Mouse (Mus musculus) liver, embryonic 13.5 days (tissue): ENCODE data around the gene Ankrd12. TPM values are rescaled to one million over a fixed set of nuclear protein-coding genes. Genes with fewer than 3 reads are reported as not detected.
"Not testable (repeated sequence)": the region's sequence is repeated elsewhere in the genome, so short reads cannot be mapped to it uniquely, and the experiment has no call there.

Experiments
- ATAC-seq: fragments of 200-750 bp; cut with Nextera tagmentation; 2 replicates; pipeline ENCODE4 v1.8.0; 2017; ENCODE audit warnings: low read depth, mild to moderate bottlenecking, moderate number of reproducible peaks, moderate library complexity
- DNase-seq: peaks from one replicate; pipeline ENCODE4 v3.0.0; 2022
- H3K27ac ChIP-seq: fragments of 300-500 bp; sonication (generic); 2 replicates; pipeline ENCODE4 v1.5.1; 2015; ENCODE audit warnings: moderate library complexity, mild to moderate bottlenecking, inconsistent platforms
- H3K27me3 ChIP-seq: fragments of 300-500 bp; sonication (generic); 2 replicates; pipeline ENCODE4 v1.6.1; 2015; ENCODE audit warnings: mild to moderate bottlenecking, inconsistent platforms
- H3K36me3 ChIP-seq: fragments of 300-500 bp; sonication (generic); 2 replicates; pipeline ENCODE4 v1.6.1; 2015; ENCODE audit warnings: mild to moderate bottlenecking, inconsistent platforms
- H3K4me1 ChIP-seq: fragments of 300-500 bp; sonication (generic); replicated peaks from 2 replicates; pipeline ENCODE4 v1.6.1; 2015; ENCODE audit warnings: inconsistent platforms
- H3K4me2 ChIP-seq: fragments of 300-500 bp; sonication (generic); 2 replicates; pipeline ENCODE4 v1.6.1; 2015; ENCODE audit warnings: inconsistent platforms, mild to moderate bottlenecking, moderate library complexity
- H3K4me3 ChIP-seq: fragments of 300-500 bp; sonication (generic); replicated peaks from 2 replicates; pipeline ENCODE4 v1.5.1; 2015; ENCODE audit warnings: mild to moderate bottlenecking, inconsistent platforms
- H3K9ac ChIP-seq: fragments of 300-500 bp; sonication (generic); 2 replicates; pipeline ENCODE4 v1.6.1; 2015; ENCODE audit warnings: mild to moderate bottlenecking, inconsistent platforms
- H3K9me3 ChIP-seq: fragments of 300-500 bp; sonication (generic); replicated peaks from 2 replicates; pipeline ENCODE4 v1.6.1; 2016; ENCODE audit warnings: inconsistent platforms
- WGBS: fragments of 180-500 bp; shearing (Covaris S2); methylation state at CpG from one replicate; pipeline ENCODE4 v1.1.7; 2015; ENCODE audit not compliant: insufficient replicate concordance; 5-methylcytosine and 5-hydroxymethylcytosine counted together
- polyA plus RNA-seq: library from polyadenylated mRNA; unstranded; fragments of >200 nt; fragmentation: Nextera tagmentation; extraction: Ambion mirVana; gene quantifications from 2 replicates; pipeline ENCODE4 v1.2.1, GENCODE M21; 2015

The Ankrd12 gene
- polyA plus RNA-seq, 1 experiment from 2014 or later, result 6.1 TPM

DNA sequence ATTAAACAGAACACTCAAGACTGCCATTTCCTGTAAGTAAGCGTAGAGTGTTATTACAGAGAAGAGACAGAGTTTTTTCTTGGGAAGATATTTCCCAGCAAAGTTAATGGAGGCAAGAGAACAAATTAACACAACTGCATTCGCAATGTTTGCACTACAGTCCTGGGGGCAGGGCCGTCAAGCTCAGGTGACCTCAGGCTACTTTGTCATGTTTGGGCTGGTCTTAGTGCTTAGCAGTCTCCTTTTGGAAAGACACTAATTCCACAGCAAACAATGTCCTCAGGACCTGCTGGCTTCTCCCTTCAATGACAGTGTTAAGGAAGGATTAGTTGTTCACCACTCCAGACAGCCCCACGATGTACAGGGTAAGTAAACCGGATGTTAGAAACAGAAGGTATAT lies 35.9 kb downstream of the Ankrd12 start:
- no peaks in the 10 kb centered on the region for H3K9me3 ChIP-seq
- WGBS, result 81% methylated on average over 5 of the region's 5 CpGs

DNA sequence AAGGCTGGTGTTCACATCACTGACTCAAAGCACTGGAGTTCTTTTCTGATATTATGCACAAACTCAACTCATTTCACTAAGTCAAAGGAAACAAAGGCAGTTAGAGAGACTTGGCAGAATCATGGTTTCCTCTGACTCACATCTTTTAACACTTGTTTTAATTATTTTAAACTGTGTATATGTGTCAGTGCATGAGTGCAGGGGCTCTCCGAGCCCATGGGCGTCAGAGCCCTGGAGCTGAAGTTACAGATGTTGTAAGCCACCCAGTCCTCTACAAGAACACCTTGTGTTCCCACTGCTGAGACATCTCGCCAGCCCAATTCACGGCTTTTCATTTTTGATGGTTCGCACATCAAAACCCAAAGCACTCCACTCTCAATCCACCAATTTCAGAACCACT lies 43.6 kb downstream of the Ankrd12 start:
- WGBS, result 80% methylated on average over 5 of the region's 5 CpGs
- Histone ChIP-seq H3K27me3 (no peaks in the 10 kb centered on the region), H3K27ac (no peak overlapping the region), H3K36me3 (0 out of 2 replicates have a peak, but pooled peaks cover 2% of the 10 kb centered on the region), H3K9ac (no peak overlapping the region), H3K4me1 (no peaks in the 10 kb centered on the region), H3K9me3 (no peaks in the 10 kb centered on the region), H3K4me2 (no peak overlapping the region), H3K4me3 (no peak overlapping the region)
- ATAC-seq (no peak), DNase-seq (no peak)

More for the DNA sequence above, 35.9 kb downstream of the Ankrd12 start:
- Histone ChIP-seq H3K27ac (no peak overlapping the region), H3K4me3 (no peak overlapping the region), H3K4me2 (no peak overlapping the region), H3K9ac (no peak overlapping the region), H3K4me1 (no peaks in the 10 kb centered on the region), H3K36me3 (no peaks in the 10 kb centered on the region), H3K27me3 (no peaks in the 10 kb centered on the region)
- DNase-seq, result no peak
- no peak for ATAC-seq

DNA sequence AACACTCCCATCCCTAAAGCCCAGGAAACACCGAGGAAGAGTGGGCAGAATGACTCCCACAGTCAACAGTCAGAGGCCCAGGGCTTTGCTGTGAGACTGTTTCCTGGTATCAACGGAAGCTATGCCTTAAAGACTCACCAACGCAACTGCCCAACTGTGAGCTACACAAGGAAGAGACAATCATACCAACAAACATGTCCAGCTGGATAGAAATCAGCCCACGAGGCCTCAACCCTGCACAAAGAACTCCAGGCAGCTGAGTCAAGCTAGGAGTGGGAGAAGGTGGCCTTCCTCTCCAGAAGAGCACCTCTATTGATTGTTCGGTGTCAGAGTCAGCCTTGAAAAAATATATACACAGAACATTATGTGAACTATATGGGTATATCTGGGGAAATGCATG lies 44.9 kb downstream of the Ankrd12 start:
- no peaks in the 10 kb centered on the region for H3K4me1 ChIP-seq
- H3K27me3 ChIP-seq, result no peaks in the 10 kb centered on the region
- WGBS, result 68% methylated on average over 5 of the region's 5 CpGs
- no peak overlapping the region for H3K27ac ChIP-seq
- no peaks in the 10 kb centered on the region for H3K9me3 ChIP-seq
- H3K4me3 ChIP-seq, result no peak overlapping the region
- no peak overlapping the region for H3K4me2 ChIP-seq
- no peak overlapping the region for H3K9ac ChIP-seq
- ATAC-seq (no peak), DNase-seq (no peak)
- 0 out of 2 replicates have a peak, but pooled peaks cover 6% of the 10 kb centered on the region for H3K36me3 ChIP-seq

DNA sequence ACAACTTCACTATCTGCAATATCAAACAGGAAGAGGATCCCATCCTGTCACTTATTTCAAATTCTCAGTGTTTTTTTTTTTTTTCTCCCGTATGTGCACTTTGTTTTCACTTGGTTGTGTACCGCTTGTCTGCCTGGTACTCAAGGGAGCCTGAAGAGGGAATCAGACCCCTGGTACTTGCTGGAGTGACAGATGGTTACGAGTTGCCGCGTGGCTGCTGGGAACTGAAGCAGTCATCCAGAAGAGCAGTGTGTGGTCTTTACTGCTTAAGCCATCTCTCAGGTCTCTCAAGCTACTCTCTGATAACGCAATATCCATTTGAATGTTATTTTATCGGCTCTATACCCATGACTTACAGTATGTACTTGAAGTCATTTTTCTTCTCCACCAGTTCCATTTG lies 52.7 kb downstream of the Ankrd12 start:
- no peak overlapping the region for H3K9ac ChIP-seq
- no peak for ATAC-seq
- no peaks in the 10 kb centered on the region for H3K4me1 ChIP-seq
- H3K4me2 ChIP-seq, result no peak overlapping the region
- H3K9me3 ChIP-seq, result no peaks in the 10 kb centered on the region
- H3K27me3 ChIP-seq, result no peaks in the 10 kb centered on the region
- H3K4me3 ChIP-seq, result no peak overlapping the region
- no peak overlapping the region for H3K27ac ChIP-seq
- peaks cover 20% of the 10 kb centered on the region; the same call in 1 of the 2 replicates for H3K36me3 ChIP-seq
- WGBS, result 84% methylated on average over 7 of the region's 7 CpGs
- no peak for DNase-seq

DNA sequence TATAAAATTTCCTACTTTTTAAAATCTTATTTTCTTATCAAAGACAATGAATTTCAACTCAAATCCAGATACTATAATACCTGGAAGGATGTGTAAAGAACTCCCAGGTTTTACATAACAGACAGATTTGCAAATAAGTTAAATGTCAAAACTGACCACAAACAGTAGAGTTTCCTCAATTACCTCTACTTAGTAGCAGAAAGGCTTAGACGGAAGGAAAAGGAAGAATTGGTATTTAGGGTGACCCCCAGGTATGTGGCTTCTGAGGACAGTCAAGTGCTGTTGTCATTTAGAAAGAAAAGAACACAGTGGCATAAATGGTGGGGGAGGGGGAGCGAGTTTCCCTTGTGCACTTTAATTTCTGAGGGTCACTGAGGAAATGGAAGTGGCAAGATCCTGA lies 65.1 kb downstream of the Ankrd12 start:
- WGBS, result 36% methylated on average over 2 of the region's 2 CpGs
- Histone ChIP-seq H3K36me3 (no peaks in the 10 kb centered on the region), H3K9ac (no peak overlapping the region), H3K4me2 (no peak overlapping the region), H3K27ac (no peak overlapping the region), H3K4me3 (no peak overlapping the region), H3K9me3 (no peaks in the 10 kb centered on the region), H3K4me1 (no peaks in the 10 kb centered on the region; the same call in 1 of the 2 replicates), H3K27me3 (no peaks in the 10 kb centered on the region)
- DNase-seq (no peak), ATAC-seq (no peak)

DNA sequence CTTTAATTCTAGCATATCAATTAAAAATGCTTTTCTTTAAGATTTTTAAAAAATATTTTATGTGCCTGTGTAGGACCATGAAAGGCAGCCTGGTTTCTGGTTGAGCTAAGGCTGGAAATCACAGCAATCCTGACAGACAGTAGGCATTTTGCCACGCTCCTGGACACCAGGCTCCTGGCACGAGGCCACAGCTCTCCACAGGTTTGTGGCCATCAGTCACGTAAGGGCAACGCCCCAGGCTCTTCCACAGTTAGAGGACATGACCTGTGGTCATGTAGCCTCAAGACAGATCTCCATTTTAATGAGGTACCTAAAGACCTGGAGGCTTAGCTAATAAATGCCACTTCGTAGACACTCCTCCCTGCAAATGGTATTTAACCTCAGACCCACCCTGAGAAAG lies 69.0 kb downstream of the Ankrd12 start:
- no peak for ATAC-seq
- Histone ChIP-seq H3K27ac (no peak overlapping the region), H3K36me3 (no peaks in the 10 kb centered on the region), H3K9ac (no peak overlapping the region), H3K27me3 (no peaks in the 10 kb centered on the region), H3K9me3 (no peaks in the 10 kb centered on the region), H3K4me3 (no peak overlapping the region), H3K4me2 (no peak overlapping the region), H3K4me1 (no peaks in the 10 kb centered on the region; the same call in 1 of the 2 replicates)
- WGBS, result 57% methylated on average over 5 of the region's 5 CpGs
- DNase-seq, result no peak

DNA sequence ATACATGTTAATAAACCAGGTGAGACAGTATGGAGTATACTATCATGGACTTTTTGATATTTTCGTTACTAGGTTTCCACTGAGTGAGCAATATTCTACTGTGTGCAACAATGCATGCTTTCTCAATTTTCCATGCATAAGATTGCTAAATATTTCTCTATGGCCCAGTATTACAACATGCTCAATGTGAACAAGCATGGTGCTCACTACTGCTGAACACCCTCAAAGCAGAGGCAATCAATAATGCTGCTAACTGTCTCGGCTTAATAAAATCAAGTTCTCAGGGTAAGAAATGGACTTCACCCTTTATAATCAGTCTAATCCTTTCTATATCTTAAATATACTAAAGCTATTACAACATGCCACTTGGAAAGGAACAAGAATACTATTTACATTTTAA lies 69.4 kb downstream of the Ankrd12 start:
- 81% methylated on average over 2 of the region's 2 CpGs for WGBS
- Histone ChIP-seq H3K27ac (no peak overlapping the region), H3K4me1 (no peaks in the 10 kb centered on the region; the same call in 1 of the 2 replicates), H3K9me3 (no peaks in the 10 kb centered on the region), H3K27me3 (no peaks in the 10 kb centered on the region), H3K9ac (no peak overlapping the region), H3K4me2 (no peak overlapping the region), H3K36me3 (no peaks in the 10 kb centered on the region), H3K4me3 (no peak overlapping the region)
- DNase-seq (no peak), ATAC-seq (no peak)

DNA sequence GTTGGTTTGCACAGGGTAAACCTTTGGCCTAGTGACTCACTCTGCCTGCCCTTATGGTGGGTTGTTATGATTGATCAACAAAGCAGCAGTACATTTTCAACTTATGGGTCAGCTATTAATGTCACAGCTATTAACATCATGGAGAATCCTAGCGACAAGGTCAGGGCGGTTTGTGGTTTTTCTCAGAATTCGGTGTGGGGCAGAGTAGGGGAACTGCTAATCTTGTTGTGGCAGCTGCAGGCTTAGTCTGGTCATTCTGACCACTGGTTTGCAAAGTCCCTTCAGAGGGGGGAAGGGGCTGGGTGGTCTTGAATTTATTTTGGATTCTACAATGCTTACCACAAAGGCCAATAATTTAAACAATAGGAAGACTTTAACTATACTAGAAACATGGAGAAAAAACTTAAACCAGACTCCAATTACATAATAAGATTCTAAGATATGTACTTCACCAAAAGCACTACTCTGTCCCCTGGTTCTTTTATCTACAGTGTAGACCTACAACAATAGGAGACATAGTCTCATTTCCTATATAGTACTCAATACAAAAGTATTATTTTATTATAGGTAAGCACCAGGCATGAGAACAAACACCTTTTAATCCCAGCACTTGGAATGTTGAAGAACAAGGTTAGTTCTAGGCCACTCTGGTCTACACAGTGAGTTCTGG lies 88.6 kb downstream of the Ankrd12 start:
- no peak overlapping the region for H3K4me3 ChIP-seq
- no peaks in the 10 kb centered on the region for H3K27me3 ChIP-seq
- peak; percentile 49 for DNase-seq
- no peaks in the 10 kb centered on the region for H3K36me3 ChIP-seq
- WGBS, result 10% methylated on average over 3 of the region's 3 CpGs
- peak overlapping the region; percentile 14; the same call in 1 of the 2 replicates for H3K27ac ChIP-seq
- no peaks in the 10 kb centered on the region for H3K9me3 ChIP-seq
- peak; percentile 83 for ATAC-seq
- no peak overlapping the region for H3K9ac ChIP-seq
- peak overlapping the region; percentile 33 for H3K4me2 ChIP-seq
- peaks cover 28% of the 10 kb centered on the region for H3K4me1 ChIP-seq

DNA sequence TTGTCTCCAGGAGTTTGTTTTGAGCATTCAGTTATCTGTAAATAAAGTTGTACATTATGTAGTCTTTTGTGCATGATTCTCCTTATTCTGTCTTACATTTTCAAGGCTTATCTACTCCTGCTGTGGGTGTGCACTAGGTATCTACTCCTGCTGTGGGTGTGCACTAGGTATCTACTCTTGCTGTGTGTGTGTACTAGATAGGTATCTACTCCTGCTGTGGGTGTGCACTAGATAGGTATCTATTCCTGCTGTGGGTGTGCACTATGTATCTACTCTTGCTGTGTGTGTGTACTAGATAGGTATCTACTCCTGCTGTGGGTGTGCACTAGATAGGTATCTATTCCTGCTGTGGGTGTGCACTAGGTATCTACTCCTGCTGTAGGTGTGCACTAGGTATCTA lies 100.2 kb downstream of the Ankrd12 start:
- H3K9ac ChIP-seq, DNase-seq, H3K36me3 ChIP-seq, H3K27me3 ChIP-seq, H3K9me3 ChIP-seq, H3K4me3 ChIP-seq, H3K4me2 ChIP-seq: not testable (repeated sequence)
- peak; percentile 84 for ATAC-seq
- Histone ChIP-seq H3K27ac (peak overlapping the region; percentile 37), H3K4me1 (peaks cover 33% of the 10 kb centered on the region)

DNA sequence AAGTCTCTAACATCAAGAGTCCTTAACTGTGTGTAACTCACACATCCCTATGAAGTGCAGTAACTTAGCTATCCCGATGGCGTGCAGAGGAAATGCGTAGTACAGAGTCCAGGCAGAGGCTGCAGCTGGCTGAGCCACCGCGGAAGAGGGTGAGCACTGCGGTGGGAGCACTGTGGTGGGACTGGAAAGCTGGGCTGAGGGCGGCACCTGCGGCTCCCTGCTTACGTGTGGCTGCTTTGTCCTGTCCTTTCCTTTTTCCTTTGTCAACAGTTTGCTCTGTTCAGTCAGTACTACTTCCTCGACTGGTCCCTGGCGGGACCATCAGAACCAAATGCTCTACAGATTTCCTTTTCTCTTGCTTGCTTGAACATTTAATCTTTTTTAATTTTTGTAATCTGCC lies 109.1 kb downstream of the Ankrd12 start:
- H3K36me3 ChIP-seq, result no peaks in the 10 kb centered on the region
- H3K27ac ChIP-seq, result no peak overlapping the region
- H3K4me3 ChIP-seq, result no peak overlapping the region
- H3K9ac ChIP-seq, result no peak overlapping the region
- ATAC-seq (no peak), DNase-seq (no peak)
- H3K9me3 ChIP-seq, result no peaks in the 10 kb centered on the region
- no peak overlapping the region for H3K4me2 ChIP-seq
- no peaks in the 10 kb centered on the region for H3K27me3 ChIP-seq
- no peaks in the 10 kb centered on the region for H3K4me1 ChIP-seq
- 61% methylated on average over 11 of the region's 11 CpGs for WGBS

DNA sequence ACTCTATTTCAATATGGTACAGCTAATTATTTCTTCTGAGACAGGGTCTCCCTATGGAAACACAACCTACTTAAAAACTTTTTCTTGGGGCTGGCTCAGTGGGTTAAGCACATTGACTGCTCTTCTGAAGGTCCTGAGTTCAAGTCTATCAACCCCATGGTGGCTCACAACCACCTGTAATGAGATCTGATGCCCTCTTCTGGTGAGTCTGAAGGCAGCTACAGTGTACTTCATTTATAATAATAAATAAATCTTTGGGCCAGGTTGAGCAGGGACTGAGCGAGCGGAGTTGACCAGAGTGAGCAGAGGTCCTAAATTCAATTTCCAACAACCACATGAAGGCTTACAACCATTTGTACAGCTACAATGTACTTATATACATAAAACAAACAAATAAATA lies 114.6 kb downstream of the Ankrd12 start:
- WGBS, result 89% methylated on average over 2 of the region's 2 CpGs
- ATAC-seq (no peak), DNase-seq (no peak)
- H3K9ac ChIP-seq, result no peak overlapping the region
- H3K4me3 ChIP-seq, result no peak overlapping the region
- H3K27ac ChIP-seq, result no peak overlapping the region
- H3K9me3 ChIP-seq, result no peaks in the 10 kb centered on the region
- peaks cover 4% of the 10 kb centered on the region for H3K4me1 ChIP-seq
- no peak overlapping the region for H3K4me2 ChIP-seq
- H3K36me3 ChIP-seq, result no peaks in the 10 kb centered on the region
- H3K27me3 ChIP-seq, result no peaks in the 10 kb centered on the region

DNA sequence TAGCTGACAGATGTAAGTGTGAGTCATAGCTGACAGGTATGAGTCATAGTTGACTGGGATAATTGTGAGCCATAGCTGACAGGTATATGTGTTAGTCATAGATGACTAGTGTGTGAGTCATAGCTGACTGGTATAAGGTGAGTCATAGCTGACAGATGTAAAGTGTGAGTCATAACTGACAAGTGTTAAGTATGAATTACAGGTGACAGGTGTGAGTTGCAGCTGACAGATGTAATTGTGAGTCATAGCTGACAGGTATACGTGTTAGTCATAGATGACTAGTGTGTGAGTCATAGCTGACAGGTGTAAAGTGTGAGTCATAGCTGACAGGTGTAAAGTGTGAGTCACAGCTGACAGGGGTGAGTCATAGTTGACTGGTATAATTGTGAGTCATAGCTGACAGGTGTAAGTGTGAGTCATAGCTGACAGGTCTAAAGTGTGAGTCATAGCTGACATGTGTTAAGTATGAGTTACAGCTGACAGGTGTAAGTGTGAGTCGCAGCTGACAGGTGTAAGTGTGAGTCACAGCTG lies 115.2 kb downstream of the Ankrd12 start:
- H3K4me3 ChIP-seq, result no peak overlapping the region
- ATAC-seq (peak; percentile 54), DNase-seq (no peak)
- no peak overlapping the region for H3K4me2 ChIP-seq
- no peak overlapping the region for H3K9ac ChIP-seq
- peaks cover 10% of the 10 kb centered on the region for H3K4me1 ChIP-seq
- H3K36me3 ChIP-seq, result no peaks in the 10 kb centered on the region
- H3K27me3 ChIP-seq, result no peaks in the 10 kb centered on the region
- 76% methylated on average over 2 of the region's 2 CpGs for WGBS
- H3K27ac ChIP-seq, result no peak overlapping the region
- no peaks in the 10 kb centered on the region for H3K9me3 ChIP-seq
